Mouse (Mus musculus): Measurements from ENCODE around the gene Fbxl4.

Fbxl4 gene

DNA sequence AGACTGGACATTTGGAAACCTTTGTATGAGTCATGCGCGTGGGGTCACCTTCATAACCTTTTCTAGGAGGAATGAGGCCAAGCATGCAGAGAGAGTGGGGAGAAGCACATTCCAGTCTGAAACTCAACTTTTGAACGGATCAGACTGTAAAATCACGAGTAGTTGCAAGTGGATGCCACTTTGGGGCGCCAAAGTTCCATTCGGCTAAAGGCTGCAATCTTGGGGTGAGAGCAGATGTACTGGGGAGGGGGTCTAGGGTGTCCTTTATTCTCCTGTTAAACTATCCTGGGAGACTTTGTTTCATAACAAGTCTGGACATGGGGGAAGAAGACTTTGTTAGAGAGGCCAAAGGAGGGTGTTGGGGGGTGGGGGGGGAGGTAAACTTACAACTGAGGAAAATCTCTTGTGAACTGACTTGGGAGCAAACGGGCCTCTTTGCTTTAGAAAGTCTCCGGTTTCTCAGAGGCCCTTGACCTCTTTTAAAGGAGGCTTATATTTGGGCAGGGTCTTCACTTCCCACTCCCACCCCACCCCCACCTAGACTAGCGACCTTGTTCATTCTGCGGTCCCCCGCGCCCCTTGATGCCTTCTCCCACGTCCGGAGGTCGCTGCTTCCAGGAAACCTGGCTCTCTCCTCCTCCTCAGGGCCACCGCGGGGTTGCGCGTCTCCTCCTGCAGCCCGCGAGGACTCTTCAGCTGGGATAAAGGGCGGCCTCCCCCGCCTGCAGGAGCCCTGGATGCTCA, 119.8 kb downstream of the Fbxl4 start:
- DNase-seq (ENCODE audit: low spot score in 2 of 2): peak in 1 of 2 experiments; percentile 18

- peak in 1 of 2 experiments; percentile 13 for DNase-seq (ENCODE audit: low spot score in 2 of 2)
Observed at GRCm38 (mm10) chr4:22477711-22478230, 120.4 kb downstream of the Fbxl4 start.

DNA sequence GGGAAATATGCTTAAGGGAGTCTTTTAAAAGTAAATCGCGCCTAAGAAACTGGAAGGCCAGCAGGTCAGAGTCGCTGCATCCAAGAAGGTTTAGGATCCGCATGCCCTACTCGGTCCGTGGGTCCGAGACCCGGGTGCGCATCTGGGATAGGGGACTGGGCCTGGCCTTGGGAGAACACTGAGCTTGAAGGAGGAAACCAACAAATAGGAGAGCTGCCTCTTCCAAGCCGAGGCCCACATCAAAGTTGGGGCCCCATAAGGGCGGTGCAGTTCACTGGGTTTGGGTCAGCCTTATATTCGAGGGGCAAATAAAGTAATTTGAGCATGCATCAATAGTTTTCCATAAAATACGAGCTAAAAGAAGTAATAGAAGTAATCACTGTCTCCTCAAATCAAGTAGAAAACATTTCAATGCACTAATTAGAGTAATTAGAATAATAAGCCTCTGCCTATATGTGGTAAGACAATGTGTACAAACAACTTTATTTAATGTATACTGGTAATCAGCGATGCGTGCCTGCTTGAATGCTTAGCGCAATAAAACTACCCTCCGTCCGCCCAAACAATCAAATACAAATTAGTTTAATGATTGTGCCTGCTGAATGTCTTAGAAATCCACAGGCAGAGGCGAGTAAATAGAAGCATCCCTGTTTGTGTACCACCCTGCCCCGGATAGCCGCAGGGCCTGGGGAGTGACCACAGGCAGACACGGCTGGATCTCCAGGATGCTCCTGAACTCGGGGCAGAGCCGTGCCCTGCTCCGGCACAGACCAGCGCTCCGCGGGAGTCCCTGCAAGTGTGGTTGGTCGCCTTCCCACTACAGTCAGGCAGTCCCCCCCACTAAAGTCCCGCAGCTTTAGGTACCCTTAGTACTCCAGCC, 121.4 kb downstream of the Fbxl4 start:
- DNase-seq (ENCODE audit: low spot score in 2 of 2): no peak

GRCm38 (mm10) chr4:22479368-22480090, 122.2 kb downstream of the Fbxl4 start:
- DNase-seq (ENCODE audit: low spot score in 2 of 2): no peak

DNA sequence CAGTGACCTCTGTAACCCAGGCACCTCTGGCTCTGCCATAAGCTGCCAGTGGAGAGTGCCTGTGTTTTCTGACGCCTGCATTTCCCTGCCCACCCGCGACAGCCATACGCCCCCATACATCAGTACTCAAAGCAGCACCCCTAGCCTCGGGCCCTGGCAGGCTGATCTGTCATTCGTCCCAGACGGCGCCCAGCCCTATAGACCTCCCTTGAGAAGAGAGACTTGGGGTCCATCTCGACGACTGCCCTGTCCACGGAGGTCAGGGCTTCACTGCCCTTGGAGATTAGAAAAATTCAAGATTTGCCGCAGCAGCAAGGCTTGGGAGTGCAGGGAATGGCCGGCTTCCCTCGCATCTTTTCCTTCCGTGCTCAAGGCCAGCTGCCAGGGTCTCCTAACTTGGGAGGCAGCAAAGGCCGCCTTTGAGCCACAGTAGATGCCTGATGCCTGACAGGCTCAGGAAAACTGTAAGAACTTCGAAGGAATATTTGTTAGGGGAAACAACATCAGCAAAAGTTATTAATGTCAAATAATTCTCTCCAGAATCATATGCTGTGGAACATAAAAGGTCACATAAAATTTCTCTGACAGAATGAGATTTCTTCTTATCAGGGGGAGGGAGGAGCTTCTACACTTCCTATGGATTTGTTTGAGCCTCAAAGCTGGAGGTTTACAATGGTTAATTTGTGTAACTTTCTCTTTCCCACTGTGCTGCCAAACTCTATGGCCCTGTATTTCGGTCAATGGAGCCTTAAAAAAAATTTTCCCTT, 122.9 kb downstream of the Fbxl4 start:
- DNase-seq (ENCODE audit: low spot score in 2 of 2): no peak

DNA sequence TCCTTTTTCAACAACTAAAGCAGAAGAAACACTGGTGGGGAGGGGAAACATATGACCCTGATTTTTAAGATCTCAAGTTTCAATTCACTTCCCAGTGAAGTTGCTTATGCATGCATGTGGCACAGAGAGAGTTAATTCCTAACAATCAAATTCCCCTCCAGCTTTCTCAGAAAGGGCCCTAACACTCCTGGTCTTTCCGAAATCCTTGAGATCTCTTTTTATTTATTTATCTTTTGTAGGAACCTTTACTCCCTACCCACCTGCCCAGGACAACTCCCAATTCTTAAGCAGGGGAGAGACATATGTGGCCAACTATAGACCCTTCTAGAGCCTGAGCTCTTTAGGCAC, 123.5 kb downstream of the Fbxl4 start:
- DNase-seq (ENCODE audit: low spot score in 2 of 2): no peak

DNA sequence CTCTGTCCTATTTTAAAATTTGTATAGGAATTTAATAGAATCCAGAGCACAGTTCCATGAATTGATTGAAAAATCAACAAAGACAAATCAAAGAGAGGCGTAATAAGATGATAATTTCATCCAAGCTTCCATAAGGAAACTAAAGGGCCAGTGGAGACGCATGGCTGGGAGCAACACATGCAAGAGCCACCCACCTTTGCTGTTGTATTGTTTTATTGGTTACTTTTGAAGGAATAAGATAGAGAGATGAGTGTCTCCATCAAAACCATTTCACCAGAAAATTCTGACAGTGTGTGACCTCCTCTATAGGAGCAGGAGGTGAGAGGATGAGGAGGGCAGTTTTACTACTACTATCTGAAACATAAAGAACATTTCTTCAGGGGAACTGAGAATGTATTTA, 124.8 kb downstream of the Fbxl4 start:
- DNase-seq (ENCODE audit: low spot score in 2 of 2): no peak

DNA sequence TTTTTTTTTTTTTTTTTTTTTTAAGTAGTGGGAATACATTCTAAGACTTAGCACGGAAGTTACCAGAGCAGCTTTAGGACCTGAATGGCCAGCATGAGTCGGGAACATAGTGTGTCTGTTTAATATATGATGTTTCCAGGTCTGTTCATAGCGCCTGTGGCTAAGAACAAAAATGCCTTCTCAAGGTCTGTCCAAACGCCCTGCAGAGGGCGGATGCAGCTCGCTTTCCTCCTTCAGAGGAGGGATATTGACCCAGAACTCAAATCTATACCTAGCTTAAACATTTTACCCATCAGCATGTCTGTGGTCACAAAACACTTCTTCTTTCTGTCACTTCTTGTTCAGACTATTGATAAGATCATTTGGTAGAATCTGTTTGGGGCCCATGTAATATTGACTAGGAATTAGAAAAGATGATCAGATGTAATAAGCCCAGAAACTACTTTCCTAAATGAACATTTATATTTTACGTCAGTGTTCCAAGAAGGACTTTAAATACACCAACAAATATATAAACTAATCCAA, 125.5 kb downstream of the Fbxl4 start:
- DNase-seq (ENCODE audit: low spot score in 2 of 2): no peak

GRCm38 (mm10) chr4:22483548-22483947, 126.2 kb downstream of the Fbxl4 start:
- DNase-seq (ENCODE audit: low spot score in 2 of 2): no peak
